Mouse (Mus musculus): Measurements from ENCODE around the gene Mzf1.

Gene Mzf1

GRCm38 (mm10) chr7:13003380-13003779 is 51.2 kb downstream of the Mzf1 start:
- WGBS = 78% methylated on average over 5 of the region's 5 CpGs

- WGBS = 89% methylated on average over 1 of the region's 1 CpGs
Measured at GRCm38 (mm10) chr7:13001584-13001983, 53.0 kb downstream of the Mzf1 start.

GRCm38 (mm10) chr7:12998851-12999250 is 55.7 kb downstream of the Mzf1 start, which contains the start of gene Trim28:
Gene Trim28, plus strand, starts transcription at chr7:12999114.
- WGBS = 84% methylated on average over 3 of the region's 3 CpGs

- WGBS = 78% methylated on average over 5 of the region's 5 CpGs
Measured at GRCm38 (mm10) chr7:12998053-12998452, 56.5 kb downstream of the Mzf1 start, which contains the start of gene Slc27a5. Gene Slc27a5, minus strand, starts transcription at chr7:12998192.

- WGBS = 81% methylated on average over 5 of the region's 5 CpGs
Measured at GRCm38 (mm10) chr7:12997230-12997629, 57.3 kb downstream of the Mzf1 start.

- 88% methylated on average over 10 of the region's 10 CpGs for WGBS
Measured at GRCm38 (mm10) chr7:12993148-12993547, 61.4 kb downstream of the Mzf1 start.
